Mouse (Mus musculus) CH12.LX (cell line): ENCODE data around the gene Ube2o.

Experiments used
- BHLHE40 ChIP-seq: IDR thresholded peaks from 2 replicates; pipeline ENCODE4 v1.6.1; 2011; ENCODE audit warnings: mild to moderate bottlenecking, low read depth, low read length, improper control_type of control experiment
- CTCF ChIP-seq, 2 experiments: IDR thresholded peaks in 1 of 2; conservative IDR thresholded peaks in 1 of 2; 2 replicates each; pipeline ENCODE4 v1.5.1; 2011 to 2012; ENCODE audit warnings: low read depth in 2 of 2, low read length in 2 of 2, improper control_type of control experiment in 1 of 2, inconsistent platforms in 1 of 2, mild to moderate bottlenecking in 1 of 2, moderate library complexity in 1 of 2
- KAT2A ChIP-seq: IDR thresholded peaks from 2 replicates; pipeline ENCODE4 v1.6.1; 2012; ENCODE audit warnings: low read length, improper control_type of control experiment, inconsistent platforms; ENCODE audit not compliant: insufficient replicate concordance
- MAFK ChIP-seq: IDR thresholded peaks from 2 replicates; pipeline ENCODE4 v1.6.1; 2011; ENCODE audit warnings: low read length, improper control_type of control experiment; ENCODE audit not compliant: insufficient replicate concordance
- MAX ChIP-seq: IDR thresholded peaks from 2 replicates; pipeline ENCODE4 v1.6.1; 2011; ENCODE audit warnings: low read length, improper control_type of control experiment
- POLR2A ChIP-seq: IDR thresholded peaks from 2 replicates; pipeline ENCODE4 v1.6.1; 2011; ENCODE audit warnings: low read depth, mild to moderate bottlenecking, improper control_type of control experiment, low read length
- USF1 ChIP-seq: IDR thresholded peaks from 2 replicates; pipeline ENCODE4 v1.6.1; 2014; ENCODE audit warnings: low read depth, mild to moderate bottlenecking, inconsistent platforms, low read length, improper control_type of control experiment
- ZNF384 ChIP-seq: IDR thresholded peaks from 2 replicates; pipeline ENCODE4 v1.6.1; 2012; ENCODE audit warnings: low read depth, low read length, improper control_type of control experiment, inconsistent platforms

DNA sequence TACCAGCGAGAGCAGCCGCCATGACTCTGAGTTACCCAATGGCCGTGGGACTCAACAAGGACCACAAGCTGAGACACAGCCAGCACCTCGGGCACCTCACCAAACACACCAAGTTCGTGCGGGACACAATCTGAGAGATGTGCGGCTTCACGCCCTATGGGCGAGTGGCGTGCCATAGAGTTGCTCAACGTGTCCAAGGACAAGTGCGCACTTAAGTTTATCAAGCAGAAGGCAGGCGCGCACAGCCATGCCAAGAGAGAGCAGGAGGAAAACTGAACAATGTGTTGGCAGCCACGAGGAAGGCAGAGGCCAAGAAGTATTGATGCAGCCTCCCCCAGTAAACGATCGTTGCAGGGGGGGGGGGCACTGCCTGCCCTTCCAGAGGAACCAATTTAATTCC, 76.7 kb downstream of the Ube2o start:
- TF ChIP-seq POLR2A (no peak), CTCF (conservative IDR thresholded peaks at IDR 0.05 in 1 of 2, IDR thresholded peaks at IDR 0.05 in 1 of 2; ENCODE audit: low read depth in 2 of 2, low read length in 2 of 2) (no peak), MAFK (no peak), MAX (no peak), BHLHE40 (no peak), USF1 (no peak), KAT2A (no peak), ZNF384 (no peak)
